Mouse (Mus musculus): Measurements from ENCODE around the gene Tex21. TPM values are rescaled to one million over a fixed set of nuclear protein-coding genes. Genes with fewer than 3 reads are reported as not detected.

Gene Tex21
- polyA plus RNA-seq, 1 experiment from 2014 or later: not detected

Other genes with a start within 250 kb of the Tex21 start
- gene Esr2, start 69.5 kb downstream of the Tex21 start, polyA plus RNA-seq (2016; fragmentation: Nextera tagmentation; extraction: Ambion mirVana): 0.20 and 0.29 TPM in 2 replicates
- gene Mthfd1, start 8.6 kb upstream of the Tex21 start, polyA plus RNA-seq (2016; fragmentation: Nextera tagmentation; extraction: Ambion mirVana): 106 and 117 TPM in 2 replicates
- 2.3 and 2.7 TPM in 2 replicates for gene Akap5, start 78.1 kb upstream of the Tex21 start, polyA plus RNA-seq (2016; fragmentation: Nextera tagmentation; extraction: Ambion mirVana)
- gene Zbtb25, start 122.9 kb upstream of the Tex21 start, polyA plus RNA-seq (2016; fragmentation: Nextera tagmentation; extraction: Ambion mirVana): 14.6 and 17.7 TPM in 2 replicates
- gene Zbtb1, start 123.5 kb upstream of the Tex21 start, polyA plus RNA-seq (2016; fragmentation: Nextera tagmentation; extraction: Ambion mirVana): 9.4 and 10.0 TPM in 2 replicates
- gene Hspa2, start 157.4 kb upstream of the Tex21 start, polyA plus RNA-seq (2016; fragmentation: Nextera tagmentation; extraction: Ambion mirVana): 5.4 and 5.9 TPM in 2 replicates
- 1.6 and 1.8 TPM in 2 replicates for gene Ppp1r36, start 170.8 kb upstream of the Tex21 start, polyA plus RNA-seq (2016; fragmentation: Nextera tagmentation; extraction: Ambion mirVana)

Data from embryonic facial prominence, embryonic 10.5 days (tissue).